Mouse (Mus musculus) midbrain, embryonic 16.5 days (tissue): ENCODE results near the gene Gm42372. TPM values are rescaled to one million over a fixed set of nuclear protein-coding genes. Genes with fewer than 3 reads are reported as not detected.
A peak's percentile ranks its signal among the peaks of the same experiment; 100 is the strongest.
"Not testable (repeated sequence)": the region's sequence is repeated elsewhere in the genome, so short reads cannot be mapped to it uniquely, and the experiment has no call there.

Experiments used
- ATAC-seq: fragments of 200-750 bp; cut with Nextera tagmentation; 2 replicates; pipeline ENCODE4 v1.8.0; 2017; ENCODE audit warnings: moderate TSS enrichment
- H3K27ac ChIP-seq: fragments of 300-500 bp; sonication (generic); 2 replicates; pipeline ENCODE4 v1.5.1; 2014; ENCODE audit warnings: mild to moderate bottlenecking, low read length, mixed read lengths
- H3K27me3 ChIP-seq: fragments of 300-500 bp; sonication (generic); 2 replicates; pipeline ENCODE4 v1.6.1; 2014; ENCODE audit warnings: low read depth, low read length, mixed read lengths; ENCODE audit not compliant: control insufficient read depth, insufficient read depth
- H3K36me3 ChIP-seq: fragments of 300-500 bp; sonication (generic); 2 replicates; pipeline ENCODE4 v1.6.1; 2014; ENCODE audit warnings: mild to moderate bottlenecking, low read length, moderate library complexity, mixed read lengths; ENCODE audit not compliant: control insufficient read depth, insufficient read depth
- H3K4me1 ChIP-seq: fragments of 300-500 bp; sonication (generic); 2 replicates; pipeline ENCODE4 v1.6.1; 2014; ENCODE audit warnings: mild to moderate bottlenecking, low read length, mixed read lengths; ENCODE audit not compliant: control insufficient read depth, insufficient read depth
- H3K4me2 ChIP-seq: fragments of 300-500 bp; sonication (generic); 2 replicates; pipeline ENCODE4 v1.6.1; 2014; ENCODE audit warnings: mild to moderate bottlenecking, low read length, mixed read lengths
- H3K4me3 ChIP-seq: fragments of 300-500 bp; sonication (generic); 2 replicates; pipeline ENCODE4 v1.5.1; 2014; ENCODE audit warnings: low read depth, mild to moderate bottlenecking, low read length, moderate library complexity, mixed read lengths
- H3K9ac ChIP-seq: fragments of 300-500 bp; sonication (generic); 2 replicates; pipeline ENCODE4 v1.6.1; 2014; ENCODE audit warnings: low read depth, low read length, mixed read lengths
- H3K9me3 ChIP-seq: fragments of 300-500 bp; sonication (generic); replicated peaks from 2 replicates; pipeline ENCODE4 v1.6.1; 2014; ENCODE audit warnings: mild to moderate bottlenecking, low read length, mixed read lengths; ENCODE audit not compliant: control insufficient read depth, poor library complexity, severe bottlenecking
- WGBS: fragments of 180-500 bp; shearing (Covaris S2); extraction: QIAGEN DNeasy Blood & Tissue Kit; methylation state at CpG from one replicate; pipeline ENCODE4 v1.1.7; 2014; 5-methylcytosine and 5-hydroxymethylcytosine counted together
- polyA plus RNA-seq: library from polyadenylated mRNA; unstranded; fragments of >200 nt; fragmentation: Nextera tagmentation; extraction: Ambion mirVana; gene quantifications from 2 replicates; pipeline ENCODE4 v1.2.1, GENCODE M21; 2015

Gene Gm42372
- polyA plus RNA-seq, 1 experiment from 2014 or later = 7.3 TPM

- H3K4me3 ChIP-seq = peak overlapping the region; percentile 78
- H3K27me3 ChIP-seq = no peaks in the 10 kb centered on the region
- ATAC-seq = no peak
- peak overlapping the region; percentile 98 for H3K27ac ChIP-seq
- 3% methylated on average over 49 of the region's 53 CpGs for WGBS
- H3K9ac ChIP-seq = peak overlapping the region; percentile 96
- no peaks in the 10 kb centered on the region for H3K36me3 ChIP-seq
- no peaks in the 10 kb centered on the region for H3K9me3 ChIP-seq
- peaks cover 53% of the 10 kb centered on the region for H3K4me1 ChIP-seq
- H3K4me2 ChIP-seq = peak overlapping the region; percentile 78
Observed at GRCm38 (mm10) chr7:16946441-16947348, 36.2 kb upstream of the Gm42372 start.

GRCm38 (mm10) chr7:16947349-16947895, 35.5 kb upstream of the Gm42372 start:
- H3K27me3 ChIP-seq = no peaks in the 10 kb centered on the region
- peak overlapping the region; percentile 78 for H3K4me3 ChIP-seq
- ATAC-seq = no peak
- H3K4me1 ChIP-seq = peaks cover 53% of the 10 kb centered on the region
- peak overlapping the region; percentile 96 for H3K9ac ChIP-seq
- H3K36me3 ChIP-seq = no peaks in the 10 kb centered on the region
- 8% methylated on average over 22 of the region's 22 CpGs for WGBS
- peak overlapping the region; percentile 98 for H3K27ac ChIP-seq
- H3K9me3 ChIP-seq = no peaks in the 10 kb centered on the region
- H3K4me2 ChIP-seq = peak overlapping the region; percentile 78

GRCm38 (mm10) chr7:16947959-16948361, 34.9 kb upstream of the Gm42372 start:
- Histone ChIP-seq H3K36me3 (no peaks in the 10 kb centered on the region), H3K4me3 (peak overlapping the region; percentile 78), H3K4me1 (peaks cover 52% of the 10 kb centered on the region), H3K9ac (peak overlapping the region; percentile 96), H3K9me3 (no peaks in the 10 kb centered on the region), H3K27me3 (no peaks in the 10 kb centered on the region), H3K27ac (peak overlapping the region; percentile 98), H3K4me2 (peak overlapping the region; percentile 78)
- WGBS = 1% methylated on average over 4 of the region's 4 CpGs
- no peak for ATAC-seq

GRCm38 (mm10) chr7:16948923-16949458, 33.9 kb upstream of the Gm42372 start:
- peak overlapping the region; percentile 78 for H3K4me3 ChIP-seq
- no peaks in the 10 kb centered on the region for H3K27me3 ChIP-seq
- H3K9ac ChIP-seq = peak overlapping the region; percentile 96
- peak overlapping the region; percentile 98 for H3K27ac ChIP-seq
- peak overlapping the region; percentile 78 for H3K4me2 ChIP-seq
- 53% methylated on average over 8 of the region's 8 CpGs for WGBS
- ATAC-seq = no peak
- H3K36me3 ChIP-seq = no peaks in the 10 kb centered on the region
- H3K9me3 ChIP-seq = no peaks in the 10 kb centered on the region
- peaks cover 42% of the 10 kb centered on the region for H3K4me1 ChIP-seq

- Histone ChIP-seq H3K4me3 (peak overlapping the region; percentile 78), H3K27me3 (no peaks in the 10 kb centered on the region), H3K4me2 (peak overlapping the region; percentile 78), H3K36me3 (no peaks in the 10 kb centered on the region), H3K9me3 (no peaks in the 10 kb centered on the region), H3K27ac (peak overlapping the region; percentile 98), H3K9ac (peak overlapping the region; percentile 96), H3K4me1 (peaks cover 40% of the 10 kb centered on the region)
- ATAC-seq = peak; percentile 55
- WGBS = 9% methylated on average over 29 of the region's 29 CpGs
Observed at GRCm38 (mm10) chr7:16949908-16950841, 32.7 kb upstream of the Gm42372 start.

- peak overlapping the region; percentile 98 for H3K27ac ChIP-seq
Observed at GRCm38 (mm10) chr7:16950861-16951635, 31.8 kb upstream of the Gm42372 start.

GRCm38 (mm10) chr7:16953776-16954175, 29.1 kb upstream of the Gm42372 start:
- H3K4me2 ChIP-seq, ATAC-seq, H3K27ac ChIP-seq, H3K9ac ChIP-seq, H3K4me3 ChIP-seq, H3K36me3 ChIP-seq, H3K9me3 ChIP-seq, H3K27me3 ChIP-seq: not testable (repeated sequence)
- 69% methylated on average over 2 of the region's 2 CpGs for WGBS
- H3K4me1 ChIP-seq = peaks cover 64% of the 10 kb centered on the region

More at GRCm38 (mm10) chr7:16950861-16951635, 31.8 kb upstream of the Gm42372 start:
- no peaks in the 10 kb centered on the region for H3K27me3 ChIP-seq
- H3K4me1 ChIP-seq = peaks cover 45% of the 10 kb centered on the region
- ATAC-seq = peak; percentile 50
- H3K4me2 ChIP-seq = no peak overlapping the region
- H3K36me3 ChIP-seq = no peaks in the 10 kb centered on the region
- H3K9me3 ChIP-seq = no peaks in the 10 kb centered on the region
- WGBS = 27% methylated on average over 18 of the region's 18 CpGs
- no peak overlapping the region for H3K9ac ChIP-seq
- H3K4me3 ChIP-seq = no peak overlapping the region

- no peaks in the 10 kb centered on the region for H3K9me3 ChIP-seq
- no peaks in the 10 kb centered on the region for H3K27me3 ChIP-seq
- no peak overlapping the region for H3K4me3 ChIP-seq
- ATAC-seq = no peak
- H3K4me2 ChIP-seq = no peak overlapping the region
- H3K36me3 ChIP-seq = no peaks in the 10 kb centered on the region
- H3K9ac ChIP-seq = no peak overlapping the region
- 74% methylated on average over 4 of the region's 4 CpGs for WGBS
- H3K4me1 ChIP-seq = peaks cover 62% of the 10 kb centered on the region
- H3K27ac ChIP-seq = peak overlapping the region; percentile 97
Observed at GRCm38 (mm10) chr7:16955712-16956111, 27.2 kb upstream of the Gm42372 start.
